Mouse (Mus musculus) neural tube, embryonic 10.5 days (tissue): ENCODE data around the gene Ccdc82.

Source experiments
- DNase-seq: peaks from one replicate; pipeline ENCODE4 v3.0.0-alpha.2; 2017; ENCODE audit warnings: low spot score; ENCODE audit errors: extremely low spot score

Ccdc82 gene

DNA sequence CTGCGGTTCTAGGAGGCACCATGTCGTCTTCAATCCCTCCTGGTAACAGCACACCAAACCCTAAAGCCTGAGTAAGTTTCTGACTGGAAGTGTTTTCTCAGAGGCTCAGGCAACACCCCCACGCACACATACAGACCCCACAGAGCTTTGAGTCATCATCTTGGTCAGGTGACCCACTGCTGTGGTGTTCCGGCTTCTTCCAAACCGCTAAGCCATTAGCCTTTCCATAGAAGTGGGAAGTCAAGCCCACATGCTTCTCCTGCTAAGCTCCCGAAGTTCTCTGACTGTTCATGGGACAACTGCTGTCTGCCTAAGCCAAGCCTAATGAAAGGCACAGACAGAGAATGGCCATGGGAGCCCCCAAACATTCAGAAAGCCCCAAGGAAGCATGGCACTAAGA lies 52.4 kb downstream of the Ccdc82 start:
- DNase-seq: no peak

- no peak for DNase-seq
Observed at GRCm38 (mm10) chr9:13300041-13300441, 53.3 kb downstream of the Ccdc82 start.

DNA sequence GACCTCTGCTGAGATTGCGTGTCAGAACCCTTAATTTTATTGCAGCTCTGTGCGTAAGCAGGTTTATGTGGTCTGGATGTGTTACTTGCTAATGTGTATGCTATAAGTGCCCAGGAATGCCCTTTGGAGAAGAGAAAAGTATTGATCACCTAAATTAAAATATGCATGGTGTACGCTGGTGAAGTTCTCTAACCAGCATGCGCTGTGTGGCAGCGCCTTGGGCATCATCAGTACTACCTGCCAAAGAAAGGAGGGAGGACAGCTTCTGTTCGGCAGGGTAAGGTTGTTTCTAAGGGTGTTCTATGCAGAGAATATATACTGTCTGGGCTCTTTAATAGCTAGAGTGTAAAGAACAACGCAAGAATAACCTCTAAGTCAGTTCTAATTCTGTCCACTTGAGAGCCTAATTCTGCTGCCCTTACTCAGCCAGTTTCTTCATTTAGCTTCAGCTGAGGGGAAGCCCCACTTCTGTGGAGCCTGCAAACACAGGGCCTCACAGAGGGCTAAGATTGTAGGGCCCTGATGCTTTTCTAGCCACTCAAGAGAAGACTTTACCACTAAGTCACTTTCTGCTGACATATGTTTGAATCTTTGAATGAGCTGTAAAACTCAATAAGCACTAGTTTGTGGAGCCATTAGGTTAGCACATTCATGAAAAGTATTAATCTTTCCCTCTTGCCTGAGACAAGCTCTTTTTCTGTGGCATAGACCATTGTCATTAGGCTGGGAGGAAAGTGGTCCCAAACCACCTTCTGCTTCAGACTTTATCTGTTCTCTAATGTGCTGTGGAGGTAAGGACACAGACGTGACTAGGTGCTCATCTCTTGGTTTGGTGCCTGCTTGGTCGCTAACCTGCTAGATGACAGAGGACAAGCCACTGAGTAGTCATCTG lies 54.4 kb downstream of the Ccdc82 start:
- no peak for DNase-seq

DNA sequence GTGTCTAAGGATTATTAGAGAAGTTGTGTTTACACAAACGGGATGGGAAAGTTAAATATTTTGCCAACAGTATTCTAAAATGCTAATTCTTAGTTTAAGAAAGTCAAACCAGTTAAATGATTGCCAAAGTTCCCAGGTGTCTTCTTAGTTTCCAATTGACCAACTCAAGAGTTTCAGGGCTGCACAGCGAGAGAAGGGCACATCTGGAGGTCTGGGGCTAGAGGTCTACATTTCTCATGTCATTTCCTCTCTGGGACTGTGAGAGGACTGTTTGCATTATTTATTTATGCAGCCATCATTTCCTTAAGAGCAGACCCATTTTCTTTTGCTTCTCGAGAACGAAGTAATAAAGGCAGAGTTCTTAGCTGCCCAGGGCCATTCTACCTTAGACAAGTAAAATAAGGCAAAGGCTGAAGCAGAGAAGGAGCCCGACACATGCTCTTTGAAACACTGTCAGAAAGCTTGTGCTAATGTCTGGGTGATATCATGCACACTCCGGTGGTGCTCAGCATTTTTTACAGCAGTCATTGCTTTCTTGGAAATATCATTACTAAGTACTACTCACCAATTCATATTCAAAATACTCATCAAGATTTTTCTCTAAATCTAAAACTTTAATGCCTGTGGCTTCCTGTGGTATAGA lies 55.5 kb downstream of the Ccdc82 start:
- no peak for DNase-seq

- no peak for DNase-seq
Observed at GRCm38 (mm10) chr9:13303099-13303771, 56.5 kb downstream of the Ccdc82 start.

GRCm38 (mm10) chr9:13303976-13304375 lies 57.2 kb downstream of the Ccdc82 start:
- no peak for DNase-seq

DNA sequence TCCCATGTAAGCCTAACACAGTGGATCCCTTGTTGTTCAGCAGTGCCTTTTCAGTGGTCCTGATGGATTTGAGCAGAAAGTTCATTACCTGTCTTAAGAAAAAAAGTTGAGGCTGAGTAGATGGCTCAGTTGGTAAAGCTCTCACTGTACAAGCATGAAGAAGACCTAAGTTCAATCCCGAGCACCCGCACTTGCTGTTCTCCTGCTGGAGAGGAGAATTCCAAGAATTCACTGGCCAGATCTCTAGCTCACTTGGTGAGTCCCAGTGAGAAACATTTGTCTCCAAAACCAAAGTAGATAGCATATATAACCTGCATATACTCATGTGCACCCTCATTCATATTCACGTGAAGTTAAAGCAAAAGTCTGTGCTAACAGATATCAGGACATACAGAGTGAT lies 59.7 kb downstream of the Ccdc82 start:
- no peak for DNase-seq

DNA sequence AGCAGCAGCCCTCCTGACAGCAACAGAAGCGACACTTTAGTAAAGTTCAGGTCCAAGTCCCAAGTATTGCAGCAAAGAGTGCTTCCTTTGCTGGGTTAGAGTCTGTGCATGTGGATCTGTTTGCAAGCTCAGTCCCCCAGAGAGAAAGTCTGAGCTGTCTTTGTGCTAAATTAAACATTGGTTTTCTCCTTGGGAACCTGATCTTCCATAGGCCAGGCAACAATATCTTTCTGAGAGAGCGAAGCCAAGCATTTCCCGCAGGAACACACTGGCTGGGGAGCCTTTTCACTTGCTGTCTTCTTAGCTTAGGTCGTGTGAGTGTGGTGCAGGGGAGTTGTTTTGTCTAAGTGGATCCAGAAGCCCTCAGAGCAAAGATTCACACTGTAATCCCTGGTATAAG lies 60.5 kb downstream of the Ccdc82 start:
- no peak for DNase-seq

DNA sequence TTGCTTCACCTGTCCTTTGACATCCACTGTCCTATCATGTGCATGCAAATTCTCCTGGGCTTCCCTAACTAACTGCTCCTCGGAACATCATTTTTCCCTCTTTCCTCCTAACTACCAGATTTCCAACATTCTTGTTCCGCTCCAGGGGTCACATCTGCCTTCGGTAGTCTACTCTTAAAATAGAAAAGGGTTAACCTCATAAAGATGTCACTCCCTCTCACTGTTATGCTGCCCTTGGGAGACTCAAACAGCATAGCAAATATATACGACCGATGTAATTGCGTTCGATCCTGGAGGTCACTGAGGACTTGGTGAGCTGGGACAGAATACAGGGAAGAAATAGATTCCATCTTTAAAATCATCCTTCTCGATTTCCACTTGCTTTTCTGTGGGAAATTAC lies 62.0 kb downstream of the Ccdc82 start:
- DNase-seq: no peak

DNA sequence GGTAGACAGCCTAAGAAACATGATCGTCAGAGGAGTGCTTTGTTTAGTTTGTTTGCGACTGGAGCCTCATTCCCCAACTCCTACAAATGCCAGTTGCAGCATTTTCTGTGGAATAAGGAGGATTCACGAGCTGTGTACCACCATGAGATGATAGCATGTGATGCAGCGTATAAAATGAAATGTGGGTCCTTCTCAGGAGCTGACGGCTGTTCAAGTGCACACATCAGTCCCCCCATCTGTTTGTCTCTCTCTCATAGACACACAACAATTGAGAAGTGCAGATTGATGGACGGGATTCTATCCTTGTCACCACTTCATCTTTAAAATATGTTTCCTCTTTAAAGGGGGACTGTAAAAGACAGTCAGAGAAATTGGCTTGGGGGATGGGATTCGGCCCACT lies 63.1 kb downstream of the Ccdc82 start:
- DNase-seq: no peak

GRCm38 (mm10) chr9:13310236-13310635 lies 63.5 kb downstream of the Ccdc82 start:
- DNase-seq: no peak

- no peak for DNase-seq
Observed at GRCm38 (mm10) chr9:13311094-13311493, 64.3 kb downstream of the Ccdc82 start.

- no peak for DNase-seq
Observed at GRCm38 (mm10) chr9:13313923-13314322, 67.2 kb downstream of the Ccdc82 start.

GRCm38 (mm10) chr9:13314577-13315004 lies 67.8 kb downstream of the Ccdc82 start:
- DNase-seq: no peak

- no peak for DNase-seq
Observed at GRCm38 (mm10) chr9:13315393-13315792, 68.6 kb downstream of the Ccdc82 start.

DNA sequence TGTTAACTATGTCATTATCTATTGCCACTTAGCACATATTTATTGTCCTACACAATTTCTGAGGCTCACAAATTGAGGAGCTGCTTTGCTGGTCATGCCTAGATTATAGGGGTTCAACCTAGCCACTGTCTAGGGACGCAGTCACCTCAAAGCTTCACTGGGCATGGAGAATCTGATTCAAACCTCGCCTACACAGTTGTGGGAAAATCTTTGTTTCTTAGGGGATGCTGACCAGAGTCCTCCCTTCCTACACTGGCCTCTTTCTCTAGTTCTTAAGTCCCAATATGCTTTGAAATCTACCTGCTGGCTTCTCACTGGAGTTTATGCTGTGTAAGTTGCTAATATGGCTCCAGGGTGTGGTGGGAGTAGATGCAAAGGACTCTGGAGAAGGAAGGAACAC lies 72.8 kb downstream of the Ccdc82 start:
- DNase-seq: no peak

DNA sequence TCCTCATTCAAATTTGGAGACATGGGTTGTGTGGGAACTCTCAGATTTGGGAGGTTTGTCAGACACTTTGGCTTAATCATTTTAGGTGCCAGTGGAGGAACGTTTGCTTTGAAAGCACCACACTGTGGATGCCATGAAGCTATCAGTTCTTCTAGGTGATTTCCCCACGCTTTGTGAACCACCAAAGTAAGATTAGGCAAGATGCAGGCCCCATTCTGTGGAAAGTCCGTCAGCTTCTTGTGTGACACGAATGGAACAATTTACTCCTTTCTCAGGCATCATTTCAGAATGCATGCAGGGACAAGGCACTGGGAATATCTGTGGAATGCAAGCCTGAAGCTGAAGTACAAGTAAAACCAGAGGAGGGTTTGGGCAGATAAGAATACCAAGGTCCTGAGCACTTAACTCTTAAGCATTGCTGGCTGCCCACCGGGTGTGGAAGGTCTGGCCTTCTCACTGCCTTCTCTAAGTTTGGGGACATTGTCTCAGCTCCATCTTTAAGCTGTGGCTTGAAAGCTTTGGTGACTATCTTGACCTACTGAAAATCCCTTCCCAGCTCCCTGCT lies 74.1 kb downstream of the Ccdc82 start:
- DNase-seq: no peak

DNA sequence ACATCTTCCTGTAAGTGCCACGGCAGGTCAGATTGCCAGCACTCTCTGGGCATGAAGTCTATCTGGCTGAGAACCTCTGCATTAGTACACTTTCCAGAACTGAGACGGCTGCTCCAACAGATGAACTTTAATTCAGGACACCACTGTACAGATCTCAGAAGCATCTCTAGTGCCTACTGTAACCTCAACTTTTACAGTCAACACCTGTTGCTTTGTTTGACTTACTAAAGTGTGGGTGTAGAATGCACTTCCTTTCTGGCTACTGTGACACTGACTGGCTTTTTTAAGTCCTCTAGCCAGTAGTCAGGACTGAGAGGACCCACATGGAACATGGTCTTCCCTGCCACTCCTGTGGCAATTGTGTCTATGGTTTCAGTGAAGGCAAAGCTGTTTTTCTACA lies 76.3 kb downstream of the Ccdc82 start:
- no peak for DNase-seq

- DNase-seq: no peak
Observed at GRCm38 (mm10) chr9:13323612-13324011, 76.9 kb downstream of the Ccdc82 start.
